Mouse (Mus musculus) midbrain, postnatal 0 days (tissue): Measurements from ENCODE around the gene L3mbtl3. TPM values are rescaled to one million over a fixed set of nuclear protein-coding genes. Genes with fewer than 3 reads are reported as not detected.

Experiments used
- ATAC-seq: fragments of 200-750 bp; cut with Nextera tagmentation; 2 replicates; pipeline ENCODE4 v1.8.0; 2017; ENCODE audit warnings: moderate number of reproducible peaks, mild to moderate bottlenecking, moderate TSS enrichment, moderate library complexity; ENCODE audit not compliant: low FRiP score
- DNase-seq: peaks from one replicate; pipeline ENCODE4 v3.0.0-alpha.2; 2015; ENCODE audit warnings: low spot score
- H3K27ac ChIP-seq: fragments of 300-500 bp; sonication (generic); 2 replicates; pipeline ENCODE4 v1.5.1; 2014; ENCODE audit warnings: low read depth, mild to moderate bottlenecking, low read length, mixed read lengths
- H3K27me3 ChIP-seq: fragments of 300-500 bp; sonication (generic); 2 replicates; pipeline ENCODE4 v1.6.1; 2014; ENCODE audit warnings: low read length, control low read depth, mixed read lengths; ENCODE audit not compliant: insufficient read depth
- H3K36me3 ChIP-seq: fragments of 300-500 bp; sonication (generic); 2 replicates; pipeline ENCODE4 v1.6.1; 2014; ENCODE audit warnings: low read length, control low read depth, mixed read lengths; ENCODE audit not compliant: insufficient read depth
- H3K4me1 ChIP-seq: fragments of 300-500 bp; sonication (generic); 2 replicates; pipeline ENCODE4 v1.6.1; 2014; ENCODE audit warnings: mild to moderate bottlenecking, control low read depth, antibody characterized with exemption, low read length, mixed read lengths; ENCODE audit not compliant: insufficient read depth
- H3K4me2 ChIP-seq: fragments of 300-500 bp; sonication (generic); 2 replicates; pipeline ENCODE4 v1.6.1; 2014; ENCODE audit warnings: low read depth, mild to moderate bottlenecking, low read length, mixed read lengths; ENCODE audit not compliant: poor library complexity, severe bottlenecking
- H3K4me3 ChIP-seq: fragments of 300-500 bp; sonication (generic); 2 replicates; pipeline ENCODE4 v1.5.1; 2014; ENCODE audit warnings: low read depth, mild to moderate bottlenecking, low read length, moderate library complexity
- H3K9ac ChIP-seq: fragments of 300-500 bp; sonication (generic); replicated peaks from 2 replicates; pipeline ENCODE4 v1.6.1; 2014; ENCODE audit warnings: mild to moderate bottlenecking, low read length, moderate library complexity, mixed read lengths; ENCODE audit not compliant: poor library complexity, severe bottlenecking
- H3K9me3 ChIP-seq: fragments of 300-500 bp; sonication (generic); 2 replicates; pipeline ENCODE4 v1.6.1; 2016; ENCODE audit warnings: low read length, control low read depth
- CTCF ChIP-seq: IDR thresholded peaks from 2 replicates; pipeline ENCODE4 v1.5.1; 2016; ENCODE audit warnings: antibody characterized with exemption, mild to moderate bottlenecking
- WGBS: fragments of 180-500 bp; shearing (Covaris S2); extraction: QIAGEN DNeasy Blood & Tissue Kit; methylation state at CpG from one replicate; pipeline ENCODE4 v1.1.7; 2014; 5-methylcytosine and 5-hydroxymethylcytosine counted together
- polyA plus RNA-seq: library from polyadenylated mRNA; unstranded; fragments of >200 nt; fragmentation: Nextera tagmentation; extraction: Ambion mirVana; gene quantifications from 2 replicates; pipeline ENCODE4 v1.2.1, GENCODE M21; 2015
- total RNA-seq: library from RNA; depleted of rRNA; stranded (reverse); fragments of >200 nt; gene quantifications from 2 replicates; pipeline ENCODE4 v1.2.3, GENCODE M21; 2014

L3mbtl3 gene
- total and polyA plus RNA-seq, 2 experiments from 2014 or later = 27.3 to 69.5 TPM

DNA sequence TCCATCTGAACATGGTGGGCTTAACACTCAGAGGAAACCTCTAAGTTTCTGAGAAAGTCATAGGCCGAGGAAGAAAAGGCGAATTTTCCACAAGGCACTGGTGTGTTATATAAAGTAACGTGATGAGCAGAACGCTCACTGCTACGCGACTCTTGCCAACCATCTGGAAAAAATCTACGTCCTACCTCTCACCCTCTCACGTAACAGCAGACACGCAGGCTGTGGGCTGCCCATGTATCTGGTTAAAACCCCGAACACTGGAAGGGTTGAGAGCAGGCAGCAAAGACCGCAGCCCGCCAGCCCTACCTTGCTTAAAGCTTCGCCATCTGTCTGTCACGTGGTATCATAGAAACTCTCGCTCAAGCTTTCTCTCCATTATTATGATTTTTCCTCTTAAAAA, 61.4 kb downstream of the L3mbtl3 start:
- H3K4me1 ChIP-seq = no peaks in the 10 kb centered on the region
- ATAC-seq (no peak), DNase-seq (no peak)
- no peak overlapping the region for H3K27ac ChIP-seq
- H3K27me3 ChIP-seq = no peaks in the 10 kb centered on the region
- no peaks in the 10 kb centered on the region for H3K9me3 ChIP-seq
- 93% methylated on average over 15 of the region's 15 CpGs for WGBS
- no peak for TF ChIP-seq CTCF
- no peak overlapping the region for H3K9ac ChIP-seq
- no peak overlapping the region for H3K4me3 ChIP-seq
- no peak overlapping the region for H3K4me2 ChIP-seq
- H3K36me3 ChIP-seq = peaks cover 18% of the 10 kb centered on the region; the same call in 1 of the 2 replicates

DNA sequence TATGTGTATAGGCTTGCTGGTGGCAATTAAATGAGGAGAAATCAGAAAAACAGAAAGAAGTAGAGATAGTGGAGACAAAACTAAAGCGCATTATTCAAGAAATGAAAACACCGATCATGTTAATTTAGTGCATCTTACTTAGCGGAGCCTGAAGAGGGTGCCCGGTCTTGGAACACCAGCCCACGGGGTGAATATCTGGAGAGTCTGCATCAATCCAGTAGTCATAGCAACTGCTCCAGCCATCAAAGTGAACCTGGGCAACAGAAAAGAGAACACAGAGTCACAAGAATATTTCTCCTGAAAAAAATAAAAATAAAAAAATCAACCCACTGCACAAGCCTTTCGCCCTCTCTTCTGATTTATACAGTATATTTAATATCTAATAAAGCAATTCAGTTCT, 72.3 kb downstream of the L3mbtl3 start:
- Histone ChIP-seq H3K4me3 (no peak overlapping the region), H3K27me3 (no peaks in the 10 kb centered on the region), H3K9me3 (no peaks in the 10 kb centered on the region), H3K36me3 (peaks cover 6% of the 10 kb centered on the region), H3K9ac (no peak overlapping the region), H3K4me1 (no peaks in the 10 kb centered on the region), H3K4me2 (no peak overlapping the region), H3K27ac (no peak overlapping the region)
- ATAC-seq = peak; percentile 62; the same call in 1 of the 2 replicates
- TF ChIP-seq CTCF = no peak
- no peak for DNase-seq
- WGBS = 75% methylated on average over 6 of the region's 6 CpGs

DNA sequence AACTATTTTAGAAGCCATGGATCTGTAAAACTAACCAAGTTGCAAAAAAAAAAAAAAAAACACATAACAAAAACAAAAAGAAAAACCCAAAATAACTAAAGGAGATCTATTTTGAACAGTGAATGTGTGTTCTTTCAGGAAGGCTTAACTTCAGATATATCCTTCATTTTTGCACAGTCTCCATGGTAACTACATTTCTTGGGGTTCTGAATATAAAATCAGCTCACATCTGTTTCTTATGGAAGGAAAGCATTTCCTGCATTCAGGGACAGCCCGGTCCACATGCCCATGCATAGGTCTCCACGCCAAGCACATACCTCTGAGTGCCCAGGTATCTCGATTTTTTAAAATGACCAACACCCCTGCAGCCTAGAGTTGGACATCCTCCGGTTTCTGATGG, 73.4 kb downstream of the L3mbtl3 start:
- H3K4me2 ChIP-seq = no peak overlapping the region
- no peaks in the 10 kb centered on the region for H3K4me1 ChIP-seq
- WGBS = 83% methylated on average over 4 of the region's 4 CpGs
- ATAC-seq = no peak
- DNase-seq = no peak
- TF ChIP-seq CTCF = no peak
- H3K9me3 ChIP-seq = no peaks in the 10 kb centered on the region
- no peak overlapping the region for H3K9ac ChIP-seq
- no peak overlapping the region for H3K4me3 ChIP-seq
- no peaks in the 10 kb centered on the region for H3K36me3 ChIP-seq
- no peak overlapping the region for H3K27ac ChIP-seq
- H3K27me3 ChIP-seq = no peaks in the 10 kb centered on the region

DNA sequence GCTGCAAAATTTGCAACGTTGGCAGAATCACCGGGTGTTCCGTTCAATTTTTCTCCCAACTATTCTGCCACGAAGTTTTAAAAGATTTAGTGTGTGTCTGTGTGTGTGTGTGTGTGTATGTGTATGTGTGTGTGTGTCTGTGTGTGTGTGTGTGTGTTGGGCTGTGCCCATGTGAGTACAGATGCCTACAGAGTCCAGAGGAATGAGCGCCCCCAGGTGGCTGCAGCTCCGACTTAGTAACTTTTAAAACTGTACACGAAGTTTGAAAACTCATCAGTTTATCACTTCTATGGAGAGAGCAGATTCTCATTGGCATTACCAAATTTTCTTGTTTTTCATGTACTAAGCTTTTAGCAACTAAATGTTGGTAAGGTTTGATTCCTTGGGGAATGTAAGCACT, 78.1 kb downstream of the L3mbtl3 start:
- no peak overlapping the region for H3K4me3 ChIP-seq
- H3K27me3 ChIP-seq = no peaks in the 10 kb centered on the region
- no peak overlapping the region for H3K27ac ChIP-seq
- no peaks in the 10 kb centered on the region for H3K4me1 ChIP-seq
- DNase-seq = no peak
- TF ChIP-seq CTCF = peak; percentile 43
- ATAC-seq = no peak
- 78% methylated on average over 7 of the region's 7 CpGs for WGBS
- peaks cover 6% of the 10 kb centered on the region; the same call in 1 of the 2 replicates for H3K36me3 ChIP-seq
- no peak overlapping the region for H3K9ac ChIP-seq
- H3K9me3 ChIP-seq = no peaks in the 10 kb centered on the region
- no peak overlapping the region for H3K4me2 ChIP-seq

DNA sequence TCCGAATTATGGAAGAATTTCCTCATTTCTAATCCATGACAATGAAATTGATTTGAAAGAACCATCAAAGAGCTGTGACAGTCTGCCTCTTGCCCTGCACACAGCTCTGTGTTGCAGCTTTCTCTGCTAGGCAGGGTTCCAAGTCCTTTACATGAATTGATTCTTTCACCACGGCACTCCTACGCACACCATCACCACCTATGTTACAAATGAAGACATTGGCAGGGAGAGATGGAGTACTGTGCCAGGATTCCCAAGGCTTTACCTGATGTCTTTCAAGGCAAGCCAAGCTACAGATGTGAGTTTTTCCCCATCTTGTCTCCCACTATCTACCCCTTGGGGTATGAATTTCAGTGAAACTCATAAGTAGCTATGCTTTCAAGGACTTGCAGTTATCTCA, 78.6 kb downstream of the L3mbtl3 start:
- DNase-seq (peak; percentile 58), ATAC-seq (no peak)
- no peak for TF ChIP-seq CTCF
- no peaks in the 10 kb centered on the region for H3K4me1 ChIP-seq
- peaks cover 10% of the 10 kb centered on the region for H3K36me3 ChIP-seq
- no peak overlapping the region for H3K27ac ChIP-seq
- no peak overlapping the region for H3K9ac ChIP-seq
- no peaks in the 10 kb centered on the region for H3K9me3 ChIP-seq
- no peaks in the 10 kb centered on the region for H3K27me3 ChIP-seq
- 67% methylated on average over 3 of the region's 3 CpGs for WGBS
- no peak overlapping the region for H3K4me3 ChIP-seq
- H3K4me2 ChIP-seq = no peak overlapping the region

DNA sequence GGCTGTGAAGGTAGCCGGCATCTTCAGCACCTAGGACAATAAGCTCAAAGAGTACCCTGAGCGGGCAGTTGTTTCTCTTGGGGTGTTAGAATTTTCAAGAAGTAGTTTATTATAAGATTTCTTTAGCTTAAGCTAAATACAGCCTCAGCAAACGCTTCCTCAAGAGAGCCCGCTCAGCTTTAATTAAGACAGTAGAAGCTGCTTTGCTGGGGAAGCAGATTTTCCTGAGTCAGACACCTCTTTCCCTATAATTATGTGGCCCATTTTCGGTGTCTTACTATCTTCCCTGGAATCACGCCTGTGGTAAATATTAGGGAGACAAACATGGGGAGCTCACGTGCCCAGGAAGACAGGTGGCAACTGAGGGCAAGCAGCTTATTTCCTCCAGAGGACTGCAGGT, 88.6 kb downstream of the L3mbtl3 start:
- H3K9ac ChIP-seq = no peak overlapping the region
- ATAC-seq (no peak), DNase-seq (no peak)
- no peaks in the 10 kb centered on the region for H3K4me1 ChIP-seq
- TF ChIP-seq CTCF = no peak
- no peak overlapping the region for H3K4me3 ChIP-seq
- 85% methylated on average over 7 of the region's 7 CpGs for WGBS
- no peak overlapping the region for H3K27ac ChIP-seq
- no peaks in the 10 kb centered on the region for H3K9me3 ChIP-seq
- H3K36me3 ChIP-seq = no peaks in the 10 kb centered on the region; the same call in 1 of the 2 replicates
- H3K4me2 ChIP-seq = no peak overlapping the region
- no peaks in the 10 kb centered on the region for H3K27me3 ChIP-seq
